ENCODE assay signal across 33 mouse cellular contexts in genomic region chr7:28325293-28325692, GRCm38 (mm10). TPM values are rescaled to one million over a fixed set of nuclear protein-coding genes. Genes with fewer than 3 reads are reported as not detected.
"Had no signal": no experiment of that assay in that cellular context is flagged by ENCODE, and none has a peak within 500 bp of the region (broad histone marks: within the 10 kb centered on the region; RNA-seq: fewer than 3 reads in every experiment).

No protein-coding gene starts in this region.

- H3K4me1 ChIP-seq: heart, embryonic 10.5 days; heart, embryonic 12.5 days; hindbrain, embryonic 10.5 days; hindbrain, embryonic 12.5 days; intestine, embryonic 15.5 days; kidney, embryonic 15.5 days; limb, embryonic 10.5 days; limb, embryonic 12.5 days had no signal

- ATAC-seq: hindbrain, embryonic 16.5 days; inflammation-experienced regulatory T-cells, adult 6 months; intestine, embryonic 15.5 days; intestine, postnatal 0 days had no signal

- H3K27me3 ChIP-seq: heart, embryonic 12.5 days; hindbrain, embryonic 12.5 days; intestine, embryonic 15.5 days; kidney, embryonic 15.5 days; limb, embryonic 12.5 days; liver, embryonic 13.5 days had no signal

- H3K9me3 ChIP-seq: heart, embryonic 10.5 days; heart, embryonic 12.5 days; hindbrain, embryonic 10.5 days; hindbrain, embryonic 12.5 days; intestine, embryonic 15.5 days; kidney, embryonic 15.5 days; limb, embryonic 10.5 days; limb, embryonic 12.5 days; liver, embryonic 13.5 days had no signal

- H3K4me3 ChIP-seq: gastrocnemius, adult 2 months; heart, embryonic 10.5 days; heart, embryonic 12.5 days; hindbrain, embryonic 10.5 days; hindbrain, embryonic 12.5 days; intestine, embryonic 15.5 days; kidney, embryonic 15.5 days; limb, embryonic 10.5 days; limb, embryonic 12.5 days; liver, embryonic 13.5 days had no signal

- DNase-seq: gastrocnemius, adult 2 months; gastrocnemius, postnatal 10 days; gastrocnemius, postnatal 25 days; heart, adult 18-20 months; heart, postnatal 10 days; heart, postnatal 4 days; kidney, adult 2 months; kidney, adult 9 months; kidney, postnatal 14 days; kidney, postnatal 36 days; layer of hippocampus, adult 9-11 months; layer of hippocampus, postnatal 36 days; liver; liver, embryonic 13.5 days had no signal

RNA-seq across cellular contexts. Expression of gene Dll3, which starts 23.3 kb away (rescaled TPM):
- total RNA-seq: gastrocnemius, adult 2 months; gastrocnemius, postnatal 10 days; gastrocnemius, postnatal 25 days; gastrocnemius, postnatal 4 days; heart, adult 18-20 months; heart, adult 8-10 months; heart, postnatal 10 days; heart, postnatal 25 days; heart, postnatal 4 days had no signal
- polyA plus RNA-seq: inflammation-experienced regulatory T-cells, adult 6 months; kidney, adult 2 months had no signal

RNA-seq across cellular contexts. Expression of gene Selenov, which starts 34.3 kb away (rescaled TPM):
- total RNA-seq: gastrocnemius, adult 2 months; gastrocnemius, postnatal 10 days; gastrocnemius, postnatal 25 days; gastrocnemius, postnatal 4 days; granulocyte monocyte progenitor cell, adult 5-6 weeks; heart, adult 18-20 months; heart, adult 8-10 months; heart, postnatal 10 days; heart, postnatal 25 days; heart, postnatal 4 days had no signal
- polyA plus RNA-seq: heart, embryonic 10.5 days; heart, embryonic 12.5 days; heart, embryonic 14.5 days; heart, embryonic 16.5 days; inflammation-experienced regulatory T-cells, adult 6 months; intestine, embryonic 15.5 days; intestine, postnatal 0 days; kidney, adult 2 months; large intestine, adult 2 months; limb, embryonic 10.5 days; limb, embryonic 12.5 days; liver, embryonic 11.5 days; liver, embryonic 13.5 days had no signal
